Mouse (Mus musculus): ENCODE measurements around the gene Igf2bp1.

- TF ChIP-seq CTCF (IDR thresholded peaks at IDR 0.05; ENCODE audit: borderline replicate concordance, extremely low read depth, insufficient read depth, insufficient read length) (no peak), POLR2A (IDR thresholded peaks at IDR 0.05; ENCODE audit: borderline replicate concordance, extremely low read depth, insufficient read depth, insufficient read length, poor library complexity, severe bottlenecking) (no peak)
These were observed 47.5 kb downstream of the Igf2bp1 start for GRCm38 (mm10) chr11:95958251-95958650.

Data from brain, embryonic 14.5 days (tissue).